Mouse (Mus musculus) lung, postnatal 10 days (tissue): ENCODE measurements at regions not wholly inside any gene's neighbourhood (a gene's known extent, or its start where the extent isn't known, plus 50 kb on each side); places are given as distances from the start of the nearest gene placed in this dataset.

Source experiments
- DNase-seq: peaks from one replicate; pipeline ENCODE4 v3.0.0; 2021

GRCm38 (mm10) chr2:46149848-46150247, 1032.7 kb upstream of the Zeb2 start:
- DNase-seq, result no peak

- DNase-seq, result no peak
These were observed 1002.7 kb upstream of the Zeb2 start for GRCm38 (mm10) chr2:46119871-46120270.

GRCm38 (mm10) chr2:46106991-46107390, 989.8 kb upstream of the Zeb2 start:
- DNase-seq, result peak; percentile 9

- DNase-seq, result no peak
These were observed 948.0 kb upstream of the Zeb2 start for GRCm38 (mm10) chr2:46065034-46065802.

GRCm38 (mm10) chr2:46055729-46056128, 938.5 kb upstream of the Zeb2 start:
- no peak for DNase-seq

GRCm38 (mm10) chr2:46054902-46055301, 937.7 kb upstream of the Zeb2 start:
- no peak for DNase-seq

- DNase-seq, result no peak
These were observed 904.7 kb upstream of the Zeb2 start for GRCm38 (mm10) chr2:46021854-46022253.

GRCm38 (mm10) chr2:46013771-46014269, 896.6 kb upstream of the Zeb2 start:
- no peak for DNase-seq

GRCm38 (mm10) chr2:46012716-46013115, 895.5 kb upstream of the Zeb2 start:
- DNase-seq, result no peak

GRCm38 (mm10) chr2:45975157-45975556, 858.0 kb upstream of the Zeb2 start:
- DNase-seq, result no peak

- DNase-seq, result no peak
These were observed 851.4 kb upstream of the Zeb2 start for GRCm38 (mm10) chr2:45968635-45969034.

GRCm38 (mm10) chr2:45956792-45957330, 839.7 kb upstream of the Zeb2 start:
- no peak for DNase-seq

- DNase-seq, result no peak
These were observed 831.6 kb upstream of the Zeb2 start for GRCm38 (mm10) chr2:45948758-45949157.

GRCm38 (mm10) chr2:45925791-45926480, 808.7 kb upstream of the Zeb2 start:
- DNase-seq, result no peak

GRCm38 (mm10) chr2:45908871-45909270, 791.7 kb upstream of the Zeb2 start:
- no peak for DNase-seq

GRCm38 (mm10) chr2:45904623-45905235, 787.5 kb upstream of the Zeb2 start:
- peak; percentile 33 for DNase-seq

GRCm38 (mm10) chr2:45904090-45904489, 786.9 kb upstream of the Zeb2 start:
- peak; percentile 10 for DNase-seq

GRCm38 (mm10) chr2:45903350-45903749, 786.2 kb upstream of the Zeb2 start:
- no peak for DNase-seq

- DNase-seq, result no peak
These were observed 784.7 kb upstream of the Zeb2 start for GRCm38 (mm10) chr2:45901892-45902291.

GRCm38 (mm10) chr2:45884680-45885079, 767.5 kb upstream of the Zeb2 start:
- no peak for DNase-seq

GRCm38 (mm10) chr2:45878656-45879055, 761.5 kb upstream of the Zeb2 start:
- no peak for DNase-seq

- DNase-seq, result peak; percentile 73
These were observed 742.7 kb upstream of the Zeb2 start for GRCm38 (mm10) chr2:45859901-45860331.

GRCm38 (mm10) chr2:45859445-45859844, 742.2 kb upstream of the Zeb2 start:
- no peak for DNase-seq
